Mouse (Mus musculus) MEL (cell line): ENCODE results near the gene Ptprn2. TPM values are rescaled to one million over a fixed set of nuclear protein-coding genes. Genes with fewer than 3 reads are reported as not detected.

Experiments
- DNase-seq: peaks from one replicate; pipeline ENCODE4 v3.0.0; 2011; ENCODE audit warnings: low read depth, low spot score
- H3K27ac ChIP-seq: 2 replicates; pipeline ENCODE4 v1.5.1; 2012; ENCODE audit warnings: low read depth, mild to moderate bottlenecking, control low read depth, low read length, moderate library complexity; ENCODE audit not compliant: control insufficient read depth
- H3K27me3 ChIP-seq, 2 experiments: fragments of 150-350 bp in 1 of 2; sonication (generic) in 1 of 2; 2 replicates each; pipeline ENCODE4 v1.6.1; 2012; ENCODE audit warnings: low read length in 2 of 2, mild to moderate bottlenecking in 2 of 2, improper control_type of control experiment in 1 of 2, moderate library complexity in 1 of 2; ENCODE audit not compliant: insufficient read depth in 2 of 2, control insufficient read depth in 1 of 2
- H3K36me3 ChIP-seq, 2 experiments: 2 replicates each; pipeline ENCODE4 v1.6.1; 2012 to 2014; ENCODE audit warnings: low read length in 2 of 2, improper control_type of control experiment in 1 of 2, inconsistent platforms in 1 of 2, mild to moderate bottlenecking in 1 of 2; ENCODE audit not compliant: insufficient read depth in 2 of 2, control insufficient read depth in 1 of 2
- H3K4me1 ChIP-seq, 2 experiments: fragments of 150-350 bp in 1 of 2; sonication (generic) in 1 of 2; 2 replicates each; pipeline ENCODE4 v1.6.1; 2012; ENCODE audit warnings: low read length in 2 of 2, improper control_type of control experiment in 1 of 2, mild to moderate bottlenecking in 1 of 2; ENCODE audit not compliant: insufficient read depth in 2 of 2, control insufficient read depth in 1 of 2
- H3K4me3 ChIP-seq, 2 experiments: fragments of 150-350 bp in 1 of 2; sonication (generic) in 1 of 2; 2 replicates each; pipeline ENCODE4 v1.5.1; 2012; ENCODE audit warnings: low read depth in 2 of 2, low read length in 2 of 2, mild to moderate bottlenecking in 2 of 2, moderate library complexity in 2 of 2, control low read depth in 1 of 2, improper control_type of control experiment in 1 of 2; ENCODE audit not compliant: control insufficient read depth in 1 of 2, insufficient read depth in 1 of 2
- H3K79me2 ChIP-seq: 2 replicates; pipeline ENCODE4 v1.6.1; 2012; ENCODE audit warnings: mild to moderate bottlenecking, low read length, moderate library complexity; ENCODE audit not compliant: control insufficient read depth, poor library complexity, insufficient read depth
- H3K9ac ChIP-seq: 2 replicates; pipeline ENCODE4 v1.6.1; 2012; ENCODE audit warnings: low read depth, mild to moderate bottlenecking, control low read depth, low read length, moderate library complexity; ENCODE audit not compliant: control insufficient read depth, poor library complexity, severe bottlenecking
- H3K9me3 ChIP-seq: fragments of 150-350 bp; sonication (generic); replicated peaks from 2 replicates; pipeline ENCODE4 v1.6.1; 2012; ENCODE audit warnings: mild to moderate bottlenecking, low read length, improper control_type of control experiment, moderate library complexity; ENCODE audit not compliant: insufficient read depth
- BHLHE40 ChIP-seq: IDR thresholded peaks from 2 replicates; pipeline ENCODE4 v1.6.1; 2012; ENCODE audit warnings: low read depth, mild to moderate bottlenecking, inconsistent platforms, low read length, improper control_type of control experiment, borderline replicate concordance
- CHD1 ChIP-seq: IDR thresholded peaks from 2 replicates; pipeline ENCODE4 v1.6.1; 2012; ENCODE audit warnings: low read depth, mild to moderate bottlenecking, inconsistent platforms, low read length, improper control_type of control experiment
- CHD2 ChIP-seq: IDR thresholded peaks from 2 replicates; pipeline ENCODE4 v1.6.1; 2011; ENCODE audit warnings: low read length, improper control_type of control experiment
- CTCF ChIP-seq, 3 experiments: IDR thresholded peaks in 2 of 3; conservative IDR thresholded peaks in 1 of 3; 2 replicates each; pipeline ENCODE4 v1.5.1; 2011 to 2012; ENCODE audit warnings: low read length in 3 of 3, low read depth in 2 of 3, mild to moderate bottlenecking in 2 of 3, improper control_type of control experiment in 1 of 3, inconsistent platforms in 1 of 3, mixed read lengths in 1 of 3, moderate library complexity in 1 of 3; ENCODE audit not compliant: control insufficient read depth in 1 of 3, insufficient read depth in 1 of 3, poor library complexity in 1 of 3, severe bottlenecking in 1 of 3
- E2F4 ChIP-seq: IDR thresholded peaks from 2 replicates; pipeline ENCODE4 v1.6.1; 2011; ENCODE audit warnings: low read depth, low read length, improper control_type of control experiment, borderline replicate concordance
- EP300 ChIP-seq, 2 experiments: IDR thresholded peaks; 2 replicates each; pipeline ENCODE4 v1.6.1; 2011; ENCODE audit warnings: improper control_type of control experiment in 2 of 2, low read length in 2 of 2, low read depth in 1 of 2, mild to moderate bottlenecking in 1 of 2
- ETS1 ChIP-seq: IDR thresholded peaks from 2 replicates; pipeline ENCODE4 v1.6.1; 2012; ENCODE audit warnings: low read depth, mild to moderate bottlenecking, inconsistent platforms, low read length, improper control_type of control experiment, moderate library complexity
- GATA1 ChIP-seq: IDR thresholded peaks from 2 replicates; pipeline ENCODE4 v1.6.1; 2011; ENCODE audit warnings: low read depth, low read length, improper control_type of control experiment
- JUND ChIP-seq: IDR thresholded peaks from 2 replicates; pipeline ENCODE4 v1.6.1; 2011; ENCODE audit warnings: low read depth, mild to moderate bottlenecking, improper control_type of control experiment, low read length
- MAFK ChIP-seq: IDR thresholded peaks from 2 replicates; pipeline ENCODE4 v1.6.1; 2011; ENCODE audit warnings: low read depth, mild to moderate bottlenecking, low read length, improper control_type of control experiment, borderline replicate concordance
- MAX ChIP-seq: IDR thresholded peaks from 2 replicates; pipeline ENCODE4 v1.6.1; 2011; ENCODE audit warnings: low read length, improper control_type of control experiment
- MYC ChIP-seq: IDR thresholded peaks from 2 replicates; pipeline ENCODE4 v1.6.1; 2011; ENCODE audit warnings: low read depth, mild to moderate bottlenecking, low read length, improper control_type of control experiment, moderate library complexity
- POLR2AphosphoS5 ChIP-seq: IDR thresholded peaks from 2 replicates; pipeline ENCODE4 v1.6.1; 2012; ENCODE audit warnings: low read depth, borderline replicate concordance, mild to moderate bottlenecking, inconsistent platforms, low read length, moderate library complexity, mixed read lengths
- RAD21 ChIP-seq: IDR thresholded peaks from 2 replicates; pipeline ENCODE4 v1.6.1; 2011; ENCODE audit warnings: mild to moderate bottlenecking, low read depth, low read length, improper control_type of control experiment
- SIN3A ChIP-seq: IDR thresholded peaks from 2 replicates; pipeline ENCODE4 v1.6.1; 2012; ENCODE audit warnings: low read length, improper control_type of control experiment, inconsistent platforms
- TBP ChIP-seq: IDR thresholded peaks from 2 replicates; pipeline ENCODE4 v1.8.0; 2011; ENCODE audit warnings: low read depth, low read length, improper control_type of control experiment
- TCF12 ChIP-seq: IDR thresholded peaks from 2 replicates; pipeline ENCODE4 v1.6.1; 2014; ENCODE audit warnings: low read depth, mild to moderate bottlenecking, inconsistent platforms, low read length, improper control_type of control experiment, moderate library complexity
- UBTF ChIP-seq: IDR thresholded peaks from 2 replicates; pipeline ENCODE4 v1.6.1; 2012; ENCODE audit warnings: low read depth, mild to moderate bottlenecking, inconsistent platforms, low read length, improper control_type of control experiment, moderate library complexity, borderline replicate concordance; ENCODE audit not compliant: insufficient read depth
- USF1 ChIP-seq: IDR thresholded peaks from 2 replicates; pipeline ENCODE4 v1.6.1; 2014; ENCODE audit warnings: low read depth, mild to moderate bottlenecking, inconsistent platforms, low read length, improper control_type of control experiment, moderate library complexity
- USF2 ChIP-seq, 2 experiments: IDR thresholded peaks; 2 replicates each; pipeline ENCODE4 v1.6.1; 2011 to 2012; ENCODE audit warnings: improper control_type of control experiment in 2 of 2, low read length in 2 of 2, borderline replicate concordance in 1 of 2, inconsistent platforms in 1 of 2, low read depth in 1 of 2, mild to moderate bottlenecking in 1 of 2; ENCODE audit not compliant: insufficient read depth in 1 of 2
- ZC3H11A ChIP-seq: IDR thresholded peaks from 2 replicates; pipeline ENCODE4 v1.6.1; 2012; ENCODE audit warnings: low read depth, mild to moderate bottlenecking, inconsistent platforms, low read length, improper control_type of control experiment
- ZMIZ1 ChIP-seq: IDR thresholded peaks from 2 replicates; pipeline ENCODE4 v1.6.1; 2012; ENCODE audit warnings: low read depth, mild to moderate bottlenecking, inconsistent platforms, low read length, improper control_type of control experiment, moderate library complexity
- ZNF384 ChIP-seq: IDR thresholded peaks from 2 replicates; pipeline ENCODE4 v1.6.1; 2012; ENCODE audit warnings: low read depth, mild to moderate bottlenecking, inconsistent platforms, low read length, improper control_type of control experiment
- polyA plus RNA-seq, 2 experiments: library from polyadenylated mRNA; stranded (reverse) in 1 of 2; unstranded in 1 of 2; fragments of >175 nt in 1 of 2; fragments of >200 nt in 1 of 2; gene quantifications; 2 replicates each; pipeline versions ENCODE4 v1.2.1 to v1.2.4; 2012; ENCODE audit warnings: low replicate concordance in 2 of 2, low read depth in 1 of 2; ENCODE audit not compliant: insufficient read length in 2 of 2, insufficient read depth in 1 of 2, missing spikeins in 1 of 2
- total RNA-seq: library from RNA; depleted of rRNA; stranded (reverse); fragments of 300-350 nt; gene quantifications from 2 replicates; pipeline ENCODE4 v1.2.3, GENCODE M21; 2012

Ptprn2 gene
- total and polyA plus RNA-seq, 3 experiments, result not detected

DNA sequence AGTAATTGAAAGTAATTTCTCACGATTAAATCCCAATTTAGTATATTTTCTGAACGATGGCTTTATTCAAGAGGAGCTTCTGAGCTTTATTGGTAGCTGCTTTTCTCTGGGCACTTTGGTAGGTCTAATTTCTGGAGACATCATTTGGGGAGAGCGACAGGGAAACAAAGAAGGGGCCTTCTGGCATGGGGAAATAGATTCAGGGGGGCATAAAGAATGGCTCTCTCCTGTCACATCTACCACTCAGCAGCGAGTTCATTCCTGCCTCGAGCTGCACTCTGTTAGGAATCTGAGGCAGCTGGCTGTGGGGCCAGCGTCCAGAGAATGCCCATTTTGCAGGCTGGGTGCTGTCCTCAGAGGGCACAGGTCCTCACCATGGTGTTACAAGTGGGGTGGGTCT, 285.4 kb downstream of the Ptprn2 start:
- no peak for TF ChIP-seq E2F4
- H3K9ac ChIP-seq, result no peak overlapping the region
- H3K27ac ChIP-seq, result no peak overlapping the region
- H3K36me3 ChIP-seq, result no peaks in the 10 kb centered on the region
- no peaks in the 10 kb centered on the region for H3K9me3 ChIP-seq
- no peaks in the 10 kb centered on the region for H3K4me1 ChIP-seq
- no peak overlapping the region for H3K4me3 ChIP-seq
- H3K79me2 ChIP-seq, result no peaks in the 10 kb centered on the region
- H3K27me3 ChIP-seq, result no peaks in the 10 kb centered on the region
- DNase-seq, result no peak

DNA sequence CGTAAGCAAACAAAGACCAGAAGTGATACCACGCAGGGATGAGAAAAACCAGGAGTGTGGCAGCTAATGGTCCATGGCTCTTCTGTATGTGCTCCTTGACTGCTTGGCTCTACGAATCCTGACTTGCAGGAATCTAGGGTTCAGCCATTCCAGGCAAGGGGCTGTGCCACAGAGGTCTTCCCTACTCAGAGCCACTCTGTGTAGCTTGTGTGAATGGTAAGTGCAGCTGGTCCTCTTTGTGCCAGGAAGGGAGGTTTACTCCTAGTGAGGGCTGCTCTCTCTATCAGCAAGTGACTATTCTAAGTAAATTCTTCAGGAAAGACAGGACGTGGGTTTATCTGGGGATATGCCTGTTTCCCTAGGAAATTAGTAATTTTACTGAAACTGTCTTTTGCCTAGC, 286.0 kb downstream of the Ptprn2 start:
- no peak overlapping the region for H3K4me3 ChIP-seq
- H3K79me2 ChIP-seq, result no peaks in the 10 kb centered on the region
- H3K4me1 ChIP-seq, result no peaks in the 10 kb centered on the region
- no peak overlapping the region for H3K27ac ChIP-seq
- TF ChIP-seq USF2 (IDR thresholded peaks at IDR 0.05; ENCODE audit: borderline replicate concordance in 1 of 2, insufficient read depth in 1 of 2, low read depth in 1 of 2, low read length in 2 of 2) (no peak), POLR2AphosphoS5 (no peak), CHD1 (no peak), JUND (no peak)
- no peaks in the 10 kb centered on the region for H3K36me3 ChIP-seq
- no peak for DNase-seq
- H3K9ac ChIP-seq, result no peak overlapping the region
- no peaks in the 10 kb centered on the region for H3K9me3 ChIP-seq
- no peaks in the 10 kb centered on the region for H3K27me3 ChIP-seq

DNA sequence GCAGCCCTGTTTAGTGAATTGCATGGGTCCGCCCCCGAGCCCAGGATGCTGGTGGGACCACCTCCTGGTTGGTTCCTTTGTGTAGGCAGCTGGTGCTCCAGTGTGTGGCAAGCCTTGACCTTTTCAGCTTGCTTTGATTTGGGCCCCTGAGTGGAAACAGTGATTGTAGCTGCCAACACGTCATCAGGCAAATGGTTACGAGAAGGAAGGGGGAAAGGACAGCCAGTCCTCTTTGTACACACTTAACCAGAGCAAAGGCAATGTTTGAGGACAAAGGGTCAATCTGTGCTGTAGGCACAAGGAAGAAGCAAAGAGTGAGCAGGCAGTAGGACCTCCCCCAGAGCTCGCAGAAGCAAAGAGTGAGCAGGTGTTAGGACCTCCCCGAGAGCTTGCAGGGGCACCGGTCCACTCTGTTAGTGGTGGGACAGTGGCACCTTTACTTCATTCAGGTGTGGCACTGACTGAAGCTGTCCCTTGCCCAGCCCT, 286.6 kb downstream of the Ptprn2 start:
- Histone ChIP-seq H3K27me3 (no peaks in the 10 kb centered on the region), H3K36me3 (no peaks in the 10 kb centered on the region), H3K27ac (no peak overlapping the region), H3K9ac (no peak overlapping the region)
- no peak for TF ChIP-seq ZNF384
- no peak for TF ChIP-seq TCF12
- no peak for TF ChIP-seq BHLHE40
- TF ChIP-seq EP300 (IDR thresholded peaks at IDR 0.05; ENCODE audit: low read depth in 1 of 2, low read length in 2 of 2), result no peak
- no peak for TF ChIP-seq SIN3A
- no peak for TF ChIP-seq CTCF (IDR thresholded peaks at IDR 0.05 in 2 of 3, conservative IDR thresholded peaks at IDR 0.05 in 1 of 3; ENCODE audit: control insufficient read depth in 1 of 3, insufficient read depth in 1 of 3, low read depth in 2 of 3, low read length in 3 of 3, poor library complexity in 1 of 3, severe bottlenecking in 1 of 3)
- no peak for TF ChIP-seq MAX
- TF ChIP-seq ZMIZ1, result no peak
- no peak for TF ChIP-seq USF1
- no peak for TF ChIP-seq MYC
- no peak for TF ChIP-seq UBTF
- TF ChIP-seq MAFK, result no peak
- TF ChIP-seq ZC3H11A, result no peak
- no peak for TF ChIP-seq USF2 (IDR thresholded peaks at IDR 0.05; ENCODE audit: borderline replicate concordance in 1 of 2, insufficient read depth in 1 of 2, low read depth in 1 of 2, low read length in 2 of 2)
- no peak for TF ChIP-seq TBP
- TF ChIP-seq CHD2, result no peak
- TF ChIP-seq ETS1, result no peak
- TF ChIP-seq E2F4, result no peak
- TF ChIP-seq RAD21, result no peak
- no peak for TF ChIP-seq GATA1
- TF ChIP-seq, all 39 proteins: peak for 0
- DNase-seq, result no peak
- Histone ChIP-seq H3K4me3 (no peak overlapping the region), H3K9me3 (no peaks in the 10 kb centered on the region; the same call in 1 of the 2 replicates), H3K79me2 (no peaks in the 10 kb centered on the region), H3K4me1 (no peaks in the 10 kb centered on the region)
